Mouse (Mus musculus): ENCODE data around the gene Sytl1. TPM values are rescaled to one million over a fixed set of nuclear protein-coding genes. Genes with fewer than 3 reads are reported as not detected.

Sytl1 gene
- polyA plus RNA-seq, 1 experiment, result 3.4 TPM

DNA sequence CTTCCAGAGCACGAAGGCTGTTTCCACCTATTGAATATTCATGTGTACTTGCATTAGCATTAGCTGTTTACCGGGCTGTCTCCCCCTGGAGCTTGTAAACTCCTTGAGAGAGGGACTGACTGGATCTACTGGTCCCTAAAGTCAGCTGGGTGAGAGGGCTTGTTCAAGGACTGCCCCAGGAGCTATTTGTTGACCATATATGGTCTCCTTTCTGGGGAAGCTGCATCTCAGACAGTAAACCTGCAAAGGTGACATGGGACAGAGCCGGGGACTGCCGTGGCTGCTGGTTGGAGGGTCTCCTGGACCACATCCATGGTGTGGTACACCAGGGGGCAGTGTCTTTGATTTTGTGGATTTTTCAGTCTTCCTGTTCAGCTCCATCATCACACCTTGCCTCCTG lies 19.7 kb upstream of the Sytl1 start:
- no peak for TF ChIP-seq TCF3 (IDR thresholded peaks at IDR 0.05; ENCODE audit: insufficient read length, low read depth)
- TF ChIP-seq TCF12 (IDR thresholded peaks at IDR 0.05; ENCODE audit: insufficient read depth, poor library complexity, severe bottlenecking), result no peak
- no peak for TF ChIP-seq POLR2A (IDR thresholded peaks at IDR 0.05; ENCODE audit: insufficient read length, low read depth)
- no peak for TF ChIP-seq REST (IDR thresholded peaks at IDR 0.05; ENCODE audit: insufficient read depth, insufficient read length)
- no peaks in the 10 kb centered on the region for H3K79me2 ChIP-seq (ENCODE audit: control insufficient read depth, insufficient read depth)
- no peaks in the 10 kb centered on the region for H3K36me3 ChIP-seq (ENCODE audit: control insufficient read depth, insufficient read depth)
- H3K4me2 ChIP-seq (ENCODE audit: low read depth), result no peak overlapping the region
- no peaks in the 10 kb centered on the region for H3K27me3 ChIP-seq (ENCODE audit: control insufficient read depth, insufficient read depth, insufficient read length)
- H3K4me3 ChIP-seq, result no peak overlapping the region
- no peak overlapping the region for H3ac ChIP-seq (ENCODE audit: control insufficient read depth, insufficient read length)

DNA sequence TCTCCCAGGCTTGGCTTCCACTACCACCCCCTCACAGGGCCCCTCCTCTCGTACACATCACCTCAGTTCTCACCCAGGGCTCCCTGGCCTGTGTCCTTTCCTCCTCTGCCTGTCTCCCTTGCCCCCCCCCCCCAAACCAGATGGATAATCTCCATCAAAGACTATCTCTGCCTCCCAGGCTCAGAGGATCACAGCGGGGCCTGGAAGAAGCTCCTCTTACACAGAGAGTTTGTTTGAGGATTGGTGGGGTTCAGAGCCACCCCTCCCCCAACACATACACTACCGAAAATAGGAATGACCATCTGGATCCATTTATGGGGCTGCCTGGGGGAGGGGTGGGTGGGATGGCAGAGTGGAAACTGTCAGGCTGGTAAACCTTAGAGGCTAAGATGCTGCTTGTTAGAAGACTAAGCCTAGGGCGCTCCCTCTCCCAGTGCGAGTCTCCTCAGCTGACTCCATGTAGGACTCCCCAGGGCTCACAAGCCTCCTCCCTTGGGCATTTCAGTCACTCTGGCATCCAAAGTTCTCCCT lies 19.1 kb upstream of the Sytl1 start:
- TF ChIP-seq MYOG (IDR thresholded peaks at IDR 0.05; ENCODE audit: control insufficient read depth in 1 of 3, insufficient read depth in 1 of 3, insufficient read length in 2 of 3, low read depth in 2 of 3), result no peak
- TF ChIP-seq CEBPB (IDR thresholded peaks at IDR 0.05; ENCODE audit: insufficient read depth, poor library complexity, severe bottlenecking), result no peak
- no peak for TF ChIP-seq USF1 (IDR thresholded peaks at IDR 0.05; ENCODE audit: low read depth)
- TF ChIP-seq POLR2A (IDR thresholded peaks at IDR 0.05; ENCODE audit: insufficient read length, low read depth), result no peak
- TF ChIP-seq SRF (IDR thresholded peaks at IDR 0.05; ENCODE audit: control insufficient read depth, insufficient read length, low read depth), result no peak
- TF ChIP-seq MYOD1 (IDR thresholded peaks at IDR 0.05; ENCODE audit: control insufficient read depth in 1 of 3, insufficient read length in 2 of 3, low read depth in 2 of 3), result no peak
- no peak for TF ChIP-seq REST (IDR thresholded peaks at IDR 0.05; ENCODE audit: insufficient read depth, insufficient read length)
- no peak for TF ChIP-seq E2F4 (IDR thresholded peaks at IDR 0.05; ENCODE audit: insufficient read depth)
- TF ChIP-seq MAX (IDR thresholded peaks at IDR 0.05; ENCODE audit: low read depth), result no peak
- no peak for TF ChIP-seq TCF3 (IDR thresholded peaks at IDR 0.05; ENCODE audit: insufficient read length, low read depth)
- H3K4me2 ChIP-seq (ENCODE audit: low read depth), result no peak overlapping the region

DNA sequence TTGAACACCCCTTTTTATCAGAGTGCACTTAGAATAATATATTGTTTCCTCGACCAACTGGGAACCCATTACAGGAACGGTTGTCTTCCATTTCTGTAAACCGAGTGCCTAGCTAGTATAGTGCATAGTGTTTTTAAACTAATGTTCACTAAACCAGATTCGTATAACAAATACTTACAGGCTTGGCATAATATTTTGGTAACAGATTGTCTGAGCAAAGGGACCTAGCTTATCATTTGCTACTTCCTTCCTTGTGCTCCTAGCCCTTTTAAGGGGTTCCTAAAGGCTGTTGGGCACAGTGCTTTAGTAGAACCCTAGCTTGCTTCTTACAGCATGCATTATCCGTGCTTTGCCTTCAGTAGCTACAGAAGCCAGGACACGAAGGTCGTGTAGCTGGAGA lies 18.6 kb upstream of the Sytl1 start:
- Histone ChIP-seq H3K79me2 (ENCODE audit: control insufficient read depth, insufficient read depth) (peaks cover 9% of the 10 kb centered on the region), H3K4me3 (no peak overlapping the region), H3K4me2 (ENCODE audit: low read depth) (no peak overlapping the region), H3K36me3 (ENCODE audit: control insufficient read depth, insufficient read depth) (no peaks in the 10 kb centered on the region), H3ac (ENCODE audit: control insufficient read depth, insufficient read length) (no peak overlapping the region), H3K27me3 (ENCODE audit: control insufficient read depth, insufficient read depth, insufficient read length) (no peaks in the 10 kb centered on the region)
- TF ChIP-seq REST (IDR thresholded peaks at IDR 0.05; ENCODE audit: insufficient read depth, insufficient read length), result no peak
- no peak for TF ChIP-seq TCF3 (IDR thresholded peaks at IDR 0.05; ENCODE audit: insufficient read length, low read depth)
- no peak for TF ChIP-seq E2F4 (IDR thresholded peaks at IDR 0.05; ENCODE audit: insufficient read depth)
- TF ChIP-seq USF1 (IDR thresholded peaks at IDR 0.05; ENCODE audit: low read depth), result no peak
- no peak for TF ChIP-seq POLR2A (IDR thresholded peaks at IDR 0.05; ENCODE audit: insufficient read length, low read depth)
- TF ChIP-seq MAX (IDR thresholded peaks at IDR 0.05; ENCODE audit: low read depth), result no peak
- TF ChIP-seq MYOG (IDR thresholded peaks at IDR 0.05; ENCODE audit: control insufficient read depth in 1 of 3, insufficient read depth in 1 of 3, insufficient read length in 2 of 3, low read depth in 2 of 3), result no peak
- no peak for TF ChIP-seq POLR2AphosphoS2 (IDR thresholded peaks at IDR 0.05; ENCODE audit: insufficient read length, low read depth)
- TF ChIP-seq CEBPB (IDR thresholded peaks at IDR 0.05; ENCODE audit: insufficient read depth, poor library complexity, severe bottlenecking), result no peak

More for the DNA sequence above, 19.1 kb upstream of the Sytl1 start:
- Histone ChIP-seq H3K36me3 (ENCODE audit: control insufficient read depth, insufficient read depth) (no peaks in the 10 kb centered on the region), H3ac (ENCODE audit: control insufficient read depth, insufficient read length) (no peak overlapping the region), H3K27me3 (ENCODE audit: control insufficient read depth, insufficient read depth, insufficient read length) (no peaks in the 10 kb centered on the region), H3K4me3 (no peak overlapping the region), H3K79me2 (ENCODE audit: control insufficient read depth, insufficient read depth) (peaks cover 4% of the 10 kb centered on the region)

DNA sequence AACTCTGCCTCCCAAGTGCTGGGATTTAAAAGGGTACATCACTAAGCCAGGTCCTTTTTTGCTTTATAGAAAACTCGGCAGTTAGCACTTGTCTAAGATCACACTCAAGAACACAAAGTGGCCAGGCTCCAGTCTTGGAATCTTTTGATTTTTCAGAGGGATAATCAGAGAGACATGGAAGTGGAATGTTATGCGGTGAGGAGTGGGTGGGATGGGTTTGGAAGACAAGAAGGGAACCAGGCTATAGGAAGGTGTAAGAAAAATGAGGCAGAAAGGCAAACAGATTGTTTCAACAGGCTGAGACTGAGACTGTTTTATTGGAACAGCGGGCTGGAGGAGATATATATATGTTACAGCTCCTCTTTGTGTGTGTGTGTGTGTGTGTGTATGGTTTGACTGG lies 15.6 kb upstream of the Sytl1 start:
- Histone ChIP-seq H3ac (ENCODE audit: control insufficient read depth, insufficient read length) (no peak overlapping the region), H3K27me3 (ENCODE audit: control insufficient read depth, insufficient read depth, insufficient read length) (no peaks in the 10 kb centered on the region), H3K36me3 (ENCODE audit: control insufficient read depth, insufficient read depth) (no peaks in the 10 kb centered on the region), H3K4me2 (ENCODE audit: low read depth) (peak overlapping the region; percentile 85), H3K4me3 (peak overlapping the region; percentile 92), H3K79me2 (ENCODE audit: control insufficient read depth, insufficient read depth) (peaks cover 31% of the 10 kb centered on the region)
- TF ChIP-seq E2F4 (IDR thresholded peaks at IDR 0.05; ENCODE audit: insufficient read depth) (no peak), REST (IDR thresholded peaks at IDR 0.05; ENCODE audit: insufficient read depth, insufficient read length) (no peak), SRF (IDR thresholded peaks at IDR 0.05; ENCODE audit: control insufficient read depth, insufficient read length, low read depth) (no peak), USF1 (IDR thresholded peaks at IDR 0.05; ENCODE audit: low read depth) (no peak), MYOG (IDR thresholded peaks at IDR 0.05; ENCODE audit: control insufficient read depth in 1 of 3, insufficient read depth in 1 of 3, insufficient read length in 2 of 3, low read depth in 2 of 3) (no peak), MAX (IDR thresholded peaks at IDR 0.05; ENCODE audit: low read depth) (no peak), TCF12 (IDR thresholded peaks at IDR 0.05; ENCODE audit: insufficient read depth, poor library complexity, severe bottlenecking) (no peak), MYOD1 (IDR thresholded peaks at IDR 0.05; ENCODE audit: control insufficient read depth in 1 of 3, insufficient read length in 2 of 3, low read depth in 2 of 3) (no peak), POLR2A (IDR thresholded peaks at IDR 0.05; ENCODE audit: insufficient read length, low read depth) (no peak), TCF3 (IDR thresholded peaks at IDR 0.05; ENCODE audit: insufficient read length, low read depth) (no peak), CEBPB (IDR thresholded peaks at IDR 0.05; ENCODE audit: insufficient read depth, poor library complexity, severe bottlenecking) (no peak), POLR2AphosphoS2 (IDR thresholded peaks at IDR 0.05; ENCODE audit: insufficient read length, low read depth) (no peak)

DNA sequence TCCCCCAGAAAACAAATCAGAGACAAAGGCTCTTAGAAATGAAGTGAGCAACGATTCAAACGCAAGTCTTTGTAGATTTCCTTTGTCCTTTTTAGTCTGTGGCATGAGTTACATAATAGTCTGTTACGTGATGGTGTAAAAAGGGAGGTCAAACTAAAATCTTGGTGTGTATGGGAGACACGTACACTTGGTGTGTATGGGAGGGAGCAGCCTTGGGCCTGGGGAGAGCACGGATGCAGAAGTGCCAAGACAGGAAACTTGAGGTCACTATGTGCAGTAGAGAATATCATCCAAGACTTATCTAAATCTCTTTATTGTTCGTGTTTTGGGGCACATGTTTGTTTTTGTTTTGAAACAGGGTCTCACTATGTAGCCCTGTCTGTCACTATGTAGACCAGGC lies 15.2 kb upstream of the Sytl1 start:
- H3K4me3 ChIP-seq, result peak overlapping the region; percentile 92
- H3K4me2 ChIP-seq (ENCODE audit: low read depth), result peak overlapping the region; percentile 85
- H3K27me3 ChIP-seq (ENCODE audit: control insufficient read depth, insufficient read depth, insufficient read length), result no peaks in the 10 kb centered on the region
- peaks cover 33% of the 10 kb centered on the region for H3K79me2 ChIP-seq (ENCODE audit: control insufficient read depth, insufficient read depth)
- H3K36me3 ChIP-seq (ENCODE audit: control insufficient read depth, insufficient read depth), result no peaks in the 10 kb centered on the region
- H3ac ChIP-seq (ENCODE audit: control insufficient read depth, insufficient read length), result peak overlapping the region; percentile 52
- no peak for TF ChIP-seq POLR2A (IDR thresholded peaks at IDR 0.05; ENCODE audit: insufficient read length, low read depth)
- TF ChIP-seq REST (IDR thresholded peaks at IDR 0.05; ENCODE audit: insufficient read depth, insufficient read length), result no peak
- TF ChIP-seq TCF12 (IDR thresholded peaks at IDR 0.05; ENCODE audit: insufficient read depth, poor library complexity, severe bottlenecking), result no peak
- TF ChIP-seq TCF3 (IDR thresholded peaks at IDR 0.05; ENCODE audit: insufficient read length, low read depth), result no peak
- TF ChIP-seq POLR2AphosphoS2 (IDR thresholded peaks at IDR 0.05; ENCODE audit: insufficient read length, low read depth), result no peak
- no peak for TF ChIP-seq MAX (IDR thresholded peaks at IDR 0.05; ENCODE audit: low read depth)
- no peak for TF ChIP-seq SRF (IDR thresholded peaks at IDR 0.05; ENCODE audit: control insufficient read depth, insufficient read length, low read depth)
- no peak for TF ChIP-seq MYOD1 (IDR thresholded peaks at IDR 0.05; ENCODE audit: control insufficient read depth in 1 of 3, insufficient read length in 2 of 3, low read depth in 2 of 3)
- no peak for TF ChIP-seq CEBPB (IDR thresholded peaks at IDR 0.05; ENCODE audit: insufficient read depth, poor library complexity, severe bottlenecking)
- TF ChIP-seq USF1 (IDR thresholded peaks at IDR 0.05; ENCODE audit: low read depth), result no peak
- no peak for TF ChIP-seq E2F4 (IDR thresholded peaks at IDR 0.05; ENCODE audit: insufficient read depth)
- TF ChIP-seq MYOG (IDR thresholded peaks at IDR 0.05; ENCODE audit: control insufficient read depth in 1 of 3, insufficient read depth in 1 of 3, insufficient read length in 2 of 3, low read depth in 2 of 3), result no peak
